Mouse (Mus musculus) right cerebral cortex, postnatal 10 days (tissue): ENCODE measurements around the gene Gucy2g.

Experiments used
- DNase-seq, 2 experiments: peaks; one replicate each; pipeline ENCODE4 v3.0.0; 2021; ENCODE audit warnings: low spot score in 2 of 2

Gucy2g gene

GRCm38 (mm10) chr19:55241186-55241645 lies at the start of gene Gucy2g:
Gucy2g (minus strand) TSS chr19:55241236.
- no peak for DNase-seq

- DNase-seq, result no peak
Observed at GRCm38 (mm10) chr19:55288974-55289373, 47.9 kb upstream of the Gucy2g start.

- no peak for DNase-seq
Observed at GRCm38 (mm10) chr19:55286034-55286433, 45.0 kb upstream of the Gucy2g start.

- DNase-seq, result no peak
Observed at GRCm38 (mm10) chr19:55284093-55284492, 43.1 kb upstream of the Gucy2g start.

- DNase-seq, result no peak
Observed at GRCm38 (mm10) chr19:55276770-55277169, 35.7 kb upstream of the Gucy2g start.

GRCm38 (mm10) chr19:55276100-55276499 lies 35.1 kb upstream of the Gucy2g start:
- DNase-seq, result no peak

GRCm38 (mm10) chr19:55273340-55273739 lies 32.3 kb upstream of the Gucy2g start:
- no peak for DNase-seq

- no peak for DNase-seq
Observed at GRCm38 (mm10) chr19:55271448-55271847, 30.4 kb upstream of the Gucy2g start.

GRCm38 (mm10) chr19:55269051-55269450 lies 28.0 kb upstream of the Gucy2g start:
- no peak for DNase-seq

GRCm38 (mm10) chr19:55268150-55268549 lies 27.1 kb upstream of the Gucy2g start:
- no peak for DNase-seq

- no peak for DNase-seq
Observed at GRCm38 (mm10) chr19:55266786-55267185, 25.8 kb upstream of the Gucy2g start.

GRCm38 (mm10) chr19:55265269-55265668 lies 24.2 kb upstream of the Gucy2g start:
- no peak for DNase-seq

- no peak for DNase-seq
Observed at GRCm38 (mm10) chr19:55260389-55261184, 19.6 kb upstream of the Gucy2g start.

GRCm38 (mm10) chr19:55258514-55258913 lies 17.5 kb upstream of the Gucy2g start:
- no peak for DNase-seq

GRCm38 (mm10) chr19:55257656-55258375 lies 16.8 kb upstream of the Gucy2g start:
- no peak for DNase-seq

- peak in 1 of 2 experiments; percentile 51 for DNase-seq
Observed at GRCm38 (mm10) chr19:55256156-55256555, 15.1 kb upstream of the Gucy2g start.

- peak; percentile 77 to 79 for DNase-seq
Observed at GRCm38 (mm10) chr19:55254513-55255016, 13.5 kb upstream of the Gucy2g start.

- peak; percentile 62 to 72 for DNase-seq
Observed at GRCm38 (mm10) chr19:55253570-55254441, 12.8 kb upstream of the Gucy2g start.

GRCm38 (mm10) chr19:55253239-55253569 lies 12.2 kb upstream of the Gucy2g start:
- no peak for DNase-seq

GRCm38 (mm10) chr19:55251383-55252124 lies 10.5 kb upstream of the Gucy2g start, which contains the start of gene Acsl5:
Acsl5 (plus strand) TSS chr19:55251938.
- DNase-seq, result no peak

GRCm38 (mm10) chr19:55250451-55250850 lies 9.4 kb upstream of the Gucy2g start:
- DNase-seq, result no peak
